Mouse (Mus musculus) myocyte (in vitro differentiated cells): ENCODE results near the gene Jph2. TPM values are rescaled to one million over a fixed set of nuclear protein-coding genes. Genes with fewer than 3 reads are reported as not detected.
"Not testable (repeated sequence)": the region's sequence is repeated elsewhere in the genome, so short reads cannot be mapped to it uniquely, and the experiment has no call there.

Source experiments
- H3K27me3 ChIP-seq: one replicate; pipeline ENCODE4 v1.6.1; 2011; ENCODE audit not compliant: control insufficient read depth, insufficient read depth, insufficient read length
- H3K36me3 ChIP-seq: one replicate; pipeline ENCODE4 v1.6.1; 2011; ENCODE audit not compliant: control insufficient read depth, insufficient read depth
- H3K4me2 ChIP-seq: one replicate; pipeline ENCODE4 v1.6.1; 2011; ENCODE audit warnings: low read depth, control low read depth
- H3K4me3 ChIP-seq: one replicate; pipeline ENCODE4 v1.5.1; 2011; ENCODE audit warnings: mild to moderate bottlenecking, control low read depth, moderate library complexity
- H3K79me2 ChIP-seq: one replicate; pipeline ENCODE4 v1.6.1; 2011; ENCODE audit not compliant: control insufficient read depth, insufficient read depth
- H3ac ChIP-seq: one replicate; pipeline ENCODE4 v1.6.1; 2011; ENCODE audit not compliant: control insufficient read depth, insufficient read length
- CEBPB ChIP-seq: IDR thresholded peaks from 2 replicates; pipeline ENCODE4 v1.6.1; 2011; ENCODE audit warnings: mild to moderate bottlenecking, moderate library complexity; ENCODE audit not compliant: poor library complexity, insufficient read depth, severe bottlenecking
- E2F4 ChIP-seq: IDR thresholded peaks from one replicate; pipeline ENCODE4 v1.6.1; 2011; ENCODE audit warnings: mild to moderate bottlenecking, control low read depth, moderate library complexity; ENCODE audit not compliant: insufficient read depth
- MAX ChIP-seq: IDR thresholded peaks from one replicate; pipeline ENCODE4 v1.6.1; 2011; ENCODE audit warnings: low read depth, mild to moderate bottlenecking, control low read depth
- MYOD1 ChIP-seq, 3 experiments: IDR thresholded peaks; one replicate each; pipeline ENCODE4 v1.6.1; 2011; ENCODE audit warnings: control low read depth in 2 of 3, low read depth in 2 of 3, mild to moderate bottlenecking in 2 of 3, moderate library complexity in 1 of 3; ENCODE audit not compliant: insufficient read length in 2 of 3, control insufficient read depth in 1 of 3
- MYOG ChIP-seq, 3 experiments: IDR thresholded peaks; one replicate each; pipeline ENCODE4 v1.6.1; 2011; ENCODE audit warnings: control low read depth in 2 of 3, low read depth in 2 of 3, mild to moderate bottlenecking in 2 of 3; ENCODE audit not compliant: insufficient read length in 2 of 3, control insufficient read depth in 1 of 3, insufficient read depth in 1 of 3
- POLR2A ChIP-seq: IDR thresholded peaks from one replicate; pipeline ENCODE4 v1.6.1; 2011; ENCODE audit warnings: low read depth, mild to moderate bottlenecking, control low read depth, moderate library complexity; ENCODE audit not compliant: insufficient read length
- POLR2AphosphoS2 ChIP-seq: IDR thresholded peaks from one replicate; pipeline ENCODE4 v1.6.1; 2011; ENCODE audit warnings: low read depth, control low read depth; ENCODE audit not compliant: insufficient read length
- REST ChIP-seq: IDR thresholded peaks from one replicate; pipeline ENCODE4 v1.6.1; 2011; ENCODE audit warnings: mild to moderate bottlenecking, control low read depth, moderate library complexity; ENCODE audit not compliant: insufficient read depth, insufficient read length
- SRF ChIP-seq: IDR thresholded peaks from one replicate; pipeline ENCODE4 v1.6.1; 2011; ENCODE audit warnings: low read depth; ENCODE audit not compliant: control insufficient read depth, insufficient read length
- TCF12 ChIP-seq: IDR thresholded peaks from one replicate; pipeline ENCODE4 v1.6.1; 2011; ENCODE audit warnings: mild to moderate bottlenecking, control low read depth; ENCODE audit not compliant: poor library complexity, insufficient read depth, severe bottlenecking
- TCF3 ChIP-seq: IDR thresholded peaks from one replicate; pipeline ENCODE4 v1.6.1; 2011; ENCODE audit warnings: low read depth, control low read depth; ENCODE audit not compliant: insufficient read length
- USF1 ChIP-seq: IDR thresholded peaks from one replicate; pipeline ENCODE4 v1.6.1; 2011; ENCODE audit warnings: low read depth, mild to moderate bottlenecking, control low read depth, moderate library complexity
- polyA plus RNA-seq: library from polyadenylated mRNA; unstranded; fragments of >200 nt; fragmentation: generic; extraction: Trizol; gene quantifications from one replicate; pipeline ENCODE4 v1.2.1, GENCODE M21; 2012; ENCODE audit warnings: missing spikeins

The Jph2 gene
- polyA plus RNA-seq, 1 experiment: 217 TPM

DNA sequence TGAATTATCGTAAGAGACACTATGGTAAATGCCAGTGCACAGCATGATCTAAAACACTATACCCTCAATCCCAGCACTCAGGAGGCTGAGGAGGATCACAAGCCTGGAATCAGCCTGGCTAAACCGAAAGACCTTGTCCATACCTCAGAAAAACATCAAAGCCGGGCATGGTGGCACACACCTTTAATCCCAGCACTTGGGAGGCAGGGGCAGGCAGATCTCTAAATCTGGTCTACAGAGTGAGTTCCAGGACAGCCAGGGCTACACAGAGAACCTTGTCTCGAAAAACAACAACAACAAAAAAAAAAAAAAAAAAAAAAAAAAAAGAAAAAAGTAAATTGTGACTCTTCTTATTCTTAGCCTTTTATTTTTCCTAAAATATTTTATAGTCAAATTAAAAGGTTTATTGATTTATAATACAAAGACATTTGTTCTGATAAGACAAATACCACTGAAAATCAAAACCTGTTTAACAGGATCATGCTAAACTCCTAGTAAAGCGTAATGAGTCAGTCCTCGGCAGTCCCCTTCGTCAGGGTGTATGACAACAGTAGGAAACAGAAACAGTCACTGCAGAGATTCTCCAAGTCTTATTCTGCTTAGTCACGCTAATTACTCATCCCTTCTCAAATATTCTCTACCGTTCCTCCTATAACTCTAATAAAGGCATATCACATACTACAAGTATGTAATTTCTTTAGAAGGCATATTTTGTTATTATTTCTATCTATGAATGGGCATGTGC lies 15.2 kb upstream of the Jph2 start:
- no peaks in the 10 kb centered on the region for H3K27me3 ChIP-seq
- peaks cover 32% of the 10 kb centered on the region for H3K36me3 ChIP-seq
- no peak for TF ChIP-seq TCF3
- peaks cover 50% of the 10 kb centered on the region for H3K79me2 ChIP-seq
- H3K4me2 ChIP-seq: no peak overlapping the region
- no peak overlapping the region for H3ac ChIP-seq
- H3K4me3 ChIP-seq: no peak overlapping the region

DNA sequence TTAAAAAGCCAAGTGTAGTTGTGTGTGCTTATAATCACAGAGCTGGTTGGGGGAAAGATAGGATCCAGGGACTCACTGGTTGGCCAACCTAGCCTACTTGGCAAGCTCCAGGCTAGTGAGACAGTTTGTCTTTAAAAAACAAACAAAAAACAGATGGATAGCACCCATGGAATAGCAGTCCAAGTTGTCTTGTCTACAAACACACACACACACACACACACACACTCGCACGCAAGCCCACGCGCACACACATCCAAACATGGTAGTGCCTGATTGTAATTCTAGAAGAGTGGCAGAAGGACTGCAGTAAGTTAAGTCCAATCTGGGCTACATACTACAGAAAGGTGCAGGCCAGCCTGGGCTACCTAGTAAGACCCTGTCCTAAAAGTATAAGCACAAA lies 14.6 kb upstream of the Jph2 start:
- no peak overlapping the region for H3K4me2 ChIP-seq
- H3K4me3 ChIP-seq: no peak overlapping the region
- TF ChIP-seq REST: no peak
- TF ChIP-seq POLR2AphosphoS2: no peak
- no peak for TF ChIP-seq POLR2A
- TF ChIP-seq E2F4: no peak
- no peak for TF ChIP-seq USF1
- no peak for TF ChIP-seq TCF12
- TF ChIP-seq CEBPB: no peak
- no peak for TF ChIP-seq SRF
- no peak for TF ChIP-seq MAX
- no peak for TF ChIP-seq MYOG (IDR thresholded peaks at IDR 0.05; ENCODE audit: control insufficient read depth in 1 of 3, insufficient read depth in 1 of 3, insufficient read length in 2 of 3, low read depth in 2 of 3)
- TF ChIP-seq MYOD1 (IDR thresholded peaks at IDR 0.05; ENCODE audit: control insufficient read depth in 1 of 3, insufficient read length in 2 of 3, low read depth in 2 of 3): no peak
- no peak for TF ChIP-seq TCF3

GRCm38 (mm10) chr2:163411840-163412239 lies 14.0 kb upstream of the Jph2 start:
- no peaks in the 10 kb centered on the region for H3K27me3 ChIP-seq
- peaks cover 40% of the 10 kb centered on the region for H3K36me3 ChIP-seq
- TF ChIP-seq CEBPB: no peak
- no peak for TF ChIP-seq POLR2A
- no peak for TF ChIP-seq REST
- TF ChIP-seq MYOD1 (IDR thresholded peaks at IDR 0.05; ENCODE audit: control insufficient read depth in 1 of 3, insufficient read length in 2 of 3, low read depth in 2 of 3): no peak
- H3K4me2 ChIP-seq: no peak overlapping the region
- H3K4me3 ChIP-seq: no peak overlapping the region
- H3K79me2 ChIP-seq: peaks cover 38% of the 10 kb centered on the region
- no peak overlapping the region for H3ac ChIP-seq

More for the DNA sequence above, 14.6 kb upstream of the Jph2 start:
- Histone ChIP-seq H3K79me2 (peaks cover 44% of the 10 kb centered on the region), H3K36me3 (peaks cover 35% of the 10 kb centered on the region), H3ac (no peak overlapping the region), H3K27me3 (no peaks in the 10 kb centered on the region)

DNA sequence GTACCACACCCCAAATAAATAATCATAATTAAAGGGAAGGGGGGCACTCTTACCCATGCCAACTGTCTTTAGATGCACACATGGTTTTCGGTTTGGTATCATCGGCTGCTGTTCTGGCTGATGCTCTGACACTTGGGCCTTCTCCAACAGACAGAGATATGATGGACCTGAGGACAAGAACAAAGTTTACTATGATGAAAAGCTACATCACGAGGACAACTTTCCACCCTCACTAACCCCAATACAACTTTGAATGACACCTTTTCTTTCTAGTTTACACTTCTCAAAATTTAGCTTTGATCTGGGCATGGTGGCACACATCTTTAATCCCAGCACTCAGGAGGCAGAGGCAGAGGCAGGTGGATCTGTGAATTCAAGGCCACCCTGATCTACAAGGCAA lies 13.6 kb upstream of the Jph2 start:
- H3K27me3 ChIP-seq, H3K4me2 ChIP-seq, H3ac ChIP-seq, H3K4me3 ChIP-seq: not testable (repeated sequence)
- H3K36me3 ChIP-seq: peaks cover 41% of the 10 kb centered on the region
- H3K79me2 ChIP-seq: peaks cover 33% of the 10 kb centered on the region

DNA sequence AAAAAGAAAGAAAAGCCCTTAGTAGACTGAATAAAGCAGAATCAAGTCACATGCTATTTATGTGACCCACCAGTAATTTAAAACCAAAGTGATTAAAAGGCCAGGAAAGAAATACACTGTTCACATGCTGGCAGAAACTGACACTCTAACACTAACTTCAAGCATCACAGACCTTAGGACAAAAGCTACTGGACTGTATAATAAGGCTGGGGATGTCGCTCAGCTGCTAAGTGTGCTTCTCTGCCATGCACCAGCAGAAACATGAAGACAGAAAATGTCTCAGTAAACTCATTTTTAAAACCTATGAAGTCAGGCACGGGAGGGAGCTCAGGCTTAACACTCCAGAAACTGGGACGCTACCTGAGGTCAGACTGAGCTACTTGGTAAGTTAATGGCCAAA lies 12.4 kb upstream of the Jph2 start:
- no peak overlapping the region for H3ac ChIP-seq
- TF ChIP-seq TCF3 (no peak), E2F4 (no peak), TCF12 (no peak), POLR2AphosphoS2 (no peak), USF1 (no peak), MYOG (IDR thresholded peaks at IDR 0.05; ENCODE audit: control insufficient read depth in 1 of 3, insufficient read depth in 1 of 3, insufficient read length in 2 of 3, low read depth in 2 of 3) (no peak), POLR2A (no peak), MAX (no peak), REST (no peak), SRF (no peak), CEBPB (no peak), MYOD1 (IDR thresholded peaks at IDR 0.05; ENCODE audit: control insufficient read depth in 1 of 3, insufficient read length in 2 of 3, low read depth in 2 of 3) (no peak)
- H3K4me2 ChIP-seq: no peak overlapping the region
- H3K27me3 ChIP-seq: no peaks in the 10 kb centered on the region
- H3K79me2 ChIP-seq: peaks cover 22% of the 10 kb centered on the region
- H3K36me3 ChIP-seq: peaks cover 41% of the 10 kb centered on the region
- H3K4me3 ChIP-seq: no peak overlapping the region
